Mouse (Mus musculus) CH12.LX (cell line): ENCODE measurements around the gene Hcls1. TPM values are rescaled to one million over a fixed set of nuclear protein-coding genes. Genes with fewer than 3 reads are reported as not detected.
A peak's percentile ranks its signal among the peaks of the same experiment; 100 is the strongest.

Source experiments
- DNase-seq: peaks from one replicate; pipeline ENCODE4 v3.0.0-alpha.2; 2013; ENCODE audit errors: extremely low read depth
- H3K27ac ChIP-seq: 2 replicates; pipeline ENCODE4 v1.5.1; 2012; ENCODE audit warnings: low read depth, mild to moderate bottlenecking, control low read depth, moderate library complexity; ENCODE audit not compliant: insufficient read depth
- H3K27me3 ChIP-seq: replicated peaks from 2 replicates; pipeline ENCODE3; 2012; ENCODE audit warnings: inconsistent platforms
- H3K36me3 ChIP-seq, 2 experiments: replicated peaks in 1 of 2; 2 replicates each; pipeline versions ENCODE3 to v1.6.1; 2012; ENCODE audit warnings: inconsistent platforms in 1 of 2, low read length in 1 of 2, mild to moderate bottlenecking in 1 of 2, mixed read lengths in 1 of 2, moderate library complexity in 1 of 2; ENCODE audit not compliant: control insufficient read depth in 1 of 2, insufficient read depth in 1 of 2
- H3K4me1 ChIP-seq, 2 experiments: 2 replicates each; pipeline ENCODE4 v1.6.1; 2012; ENCODE audit warnings: inconsistent platforms in 1 of 2, moderate library complexity in 1 of 2; ENCODE audit not compliant: insufficient read depth in 2 of 2, control insufficient read depth in 1 of 2
- H3K4me2 ChIP-seq: 2 replicates; pipeline ENCODE4 v1.6.1; 2012; ENCODE audit warnings: low read depth, mild to moderate bottlenecking, control low read depth; ENCODE audit not compliant: poor library complexity, insufficient read depth, severe bottlenecking
- H3K4me3 ChIP-seq, 3 experiments: fragments of 150-350 bp in 1 of 3; sonication (generic) in 1 of 3; replicated peaks in 1 of 3; 2 replicates each; pipeline versions ENCODE3 to v1.5.1; 2011 to 2012; ENCODE audit warnings: low read depth in 2 of 3, low read length in 2 of 3, mild to moderate bottlenecking in 2 of 3, moderate library complexity in 2 of 3, control low read depth in 1 of 3, improper control_type of control experiment in 1 of 3, inconsistent platforms in 1 of 3, mixed read lengths in 1 of 3; ENCODE audit not compliant: poor library complexity in 1 of 3
- H3K79me2 ChIP-seq: replicated peaks from 2 replicates; pipeline ENCODE4 v1.6.1; 2012; ENCODE audit warnings: mild to moderate bottlenecking, moderate library complexity; ENCODE audit not compliant: control insufficient read depth, poor library complexity, insufficient read depth, severe bottlenecking; ENCODE audit errors: extremely low read depth
- H3K9ac ChIP-seq: 2 replicates; pipeline ENCODE4 v1.6.1; 2012; ENCODE audit warnings: low read depth, mild to moderate bottlenecking, control low read depth, moderate library complexity; ENCODE audit not compliant: insufficient read depth
- H3K9me3 ChIP-seq: replicated peaks from 2 replicates; pipeline ENCODE3; 2012; ENCODE audit warnings: low read length, inconsistent platforms, mixed read lengths
- CHD1 ChIP-seq: IDR thresholded peaks from 2 replicates; pipeline ENCODE4 v1.6.1; 2012; ENCODE audit warnings: low read depth, low read length, improper control_type of control experiment, inconsistent platforms
- E2F4 ChIP-seq: IDR thresholded peaks from 2 replicates; pipeline ENCODE4 v1.6.1; 2011; ENCODE audit warnings: low read depth, low read length, improper control_type of control experiment; ENCODE audit not compliant: insufficient replicate concordance
- IRF4 ChIP-seq: IDR thresholded peaks from 2 replicates; pipeline ENCODE4 v1.6.1; 2014; ENCODE audit warnings: low read depth, mild to moderate bottlenecking, inconsistent platforms, low read length, improper control_type of control experiment
- JUN ChIP-seq: IDR thresholded peaks from 2 replicates; pipeline ENCODE4 v1.6.1; 2011; ENCODE audit warnings: low read depth, mild to moderate bottlenecking, low read length, improper control_type of control experiment, moderate library complexity; ENCODE audit not compliant: insufficient read depth
- JUND ChIP-seq: conservative IDR thresholded peaks from 2 replicates; pipeline ENCODE4 v1.6.1; 2011; ENCODE audit warnings: low read depth, low read length, improper control_type of control experiment
- MAX ChIP-seq: IDR thresholded peaks from 2 replicates; pipeline ENCODE4 v1.6.1; 2011; ENCODE audit warnings: low read length, improper control_type of control experiment
- MEF2A ChIP-seq: IDR thresholded peaks from 2 replicates; pipeline ENCODE4 v1.6.1; 2014; ENCODE audit warnings: low read depth, mild to moderate bottlenecking, inconsistent platforms, low read length, improper control_type of control experiment, borderline replicate concordance
- MYC ChIP-seq: IDR thresholded peaks from 2 replicates; pipeline ENCODE4 v1.6.1; 2011; ENCODE audit warnings: low read depth, mild to moderate bottlenecking, improper control_type of control experiment, low read length
- NRF1 ChIP-seq: IDR thresholded peaks from 2 replicates; pipeline ENCODE4 v1.6.1; 2014; ENCODE audit warnings: low read depth, mild to moderate bottlenecking, inconsistent platforms, low read length, improper control_type of control experiment, moderate library complexity
- PAX5 ChIP-seq: IDR thresholded peaks from 2 replicates; pipeline ENCODE4 v1.6.1; 2012; ENCODE audit warnings: low read length, inconsistent platforms, mixed read lengths
- POLR2A ChIP-seq: IDR thresholded peaks from 2 replicates; pipeline ENCODE4 v1.6.1; 2011; ENCODE audit warnings: low read depth, mild to moderate bottlenecking, improper control_type of control experiment, low read length
- POLR2AphosphoS2 ChIP-seq: IDR thresholded peaks from 2 replicates; pipeline ENCODE4 v1.6.1; 2011; ENCODE audit warnings: low read depth, low read length, improper control_type of control experiment
- SIN3A ChIP-seq: IDR thresholded peaks from 2 replicates; pipeline ENCODE4 v1.6.1; 2012; ENCODE audit warnings: low read length, improper control_type of control experiment, inconsistent platforms
- SMC3 ChIP-seq: IDR thresholded peaks from 2 replicates; pipeline ENCODE4 v1.6.1; 2011; ENCODE audit warnings: low read depth, low read length, improper control_type of control experiment
- TBP ChIP-seq: conservative IDR thresholded peaks from 2 replicates; pipeline ENCODE4 v1.6.1; 2011; ENCODE audit warnings: low read depth, low read length, improper control_type of control experiment
- UBTF ChIP-seq: IDR thresholded peaks from 2 replicates; pipeline ENCODE4 v1.6.1; 2012; ENCODE audit warnings: low read depth, mild to moderate bottlenecking, inconsistent platforms, low read length, improper control_type of control experiment, moderate library complexity
- USF1 ChIP-seq: IDR thresholded peaks from 2 replicates; pipeline ENCODE4 v1.6.1; 2014; ENCODE audit warnings: low read depth, mild to moderate bottlenecking, inconsistent platforms, low read length, improper control_type of control experiment
- ZKSCAN1 ChIP-seq: IDR thresholded peaks from 2 replicates; pipeline ENCODE4 v1.6.1; 2012; ENCODE audit warnings: low read depth, inconsistent platforms, low read length, improper control_type of control experiment, borderline replicate concordance
- ZNF384 ChIP-seq: IDR thresholded peaks from 2 replicates; pipeline ENCODE4 v1.6.1; 2012; ENCODE audit warnings: low read depth, low read length, improper control_type of control experiment, inconsistent platforms
- dilution Hi-C: fragments of 300-500 bp; cut with MboI; formaldehyde crosslinking; loops from 2 replicates; pipeline ENCODE4 v1.14.3; 2020; ENCODE audit warnings: low sequenced_read_pairs; ENCODE audit not compliant: extremely low pct_unique_long_range_greater_than_20kb, extremely low pct_ligation_motif_present
- in situ Hi-C: fragments of 300-500 bp; cut with MboI; formaldehyde crosslinking; loops from 3 replicates; pipeline ENCODE4 v1.14.3; 2019; ENCODE audit warnings: low sequenced_read_pairs, low pct_ligation_motif_present, low pct_unique_long_range_greater_than_20kb, mixed read lengths
- polyA plus RNA-seq: library from polyadenylated mRNA; unstranded; fragments of >175 nt; gene quantifications from 2 replicates; pipeline ENCODE4 v1.2.1, GENCODE M21; 2012; ENCODE audit warnings: low read depth; ENCODE audit not compliant: insufficient read length
- total RNA-seq, 2 experiments: library from RNA; depleted of rRNA; stranded (reverse); fragments of 300-350 nt in 1 of 2; fragments of >200 nt in 1 of 2; gene quantifications; 2 replicates each; pipeline ENCODE4 v1.2.3; 2012 to 2014

Hcls1 gene
- total and polyA plus RNA-seq, 3 experiments: 222 to 537 (median 302) TPM

- TF ChIP-seq POLR2A (peak; percentile 61), SIN3A (peak; percentile 97), POLR2AphosphoS2 (0 out of 2 replicates have a peak, but pooled peaks have one; percentile 44), SMC3 (peak; percentile 6; the same call in 1 of the 2 replicates), CHD1 (peak; percentile 84; the same call in 1 of the 2 replicates), E2F4 (no peak), MEF2A (peak; percentile 95), ZKSCAN1 (no peak)
These were observed 6.4 kb downstream of the Hcls1 start (continued) for GRCm38 (mm10) chr16:36941137-36941727.

GRCm38 (mm10) chr16:36941895-36942294 is 7.1 kb downstream of the Hcls1 start:
- dilution Hi-C loops: no loop called here
- no peak for DNase-seq
- H3K79me2 ChIP-seq: peaks cover 49% of the 10 kb centered on the region
- no peaks in the 10 kb centered on the region for H3K27me3 ChIP-seq
- H3K27ac ChIP-seq: peak overlapping the region; percentile 78
- H3K36me3 ChIP-seq: peaks cover 47 to 79% of the 10 kb centered on the region in 2 experiments
- peak overlapping the region; percentile 100 for H3K4me2 ChIP-seq
- peak overlapping the region; percentile 10; the same call in 1 of the 2 replicates for H3K9ac ChIP-seq
- in situ Hi-C loops: no loop called here
- TF ChIP-seq PAX5 (no peak), SIN3A (no peak), MEF2A (peak; percentile 38; the same call in 1 of the 2 replicates), UBTF (no peak), JUND (peak; percentile 65), ZNF384 (no peak), USF1 (no peak), MAX (no peak), TBP (no peak), JUN (peak; percentile 56), IRF4 (no peak), SMC3 (no peak)
- peaks cover 23 to 78% of the 10 kb centered on the region in 2 experiments for H3K4me1 ChIP-seq
- peak overlapping the region in 2 of 3 experiments; percentile 6 to 28 for H3K4me3 ChIP-seq
- H3K9me3 ChIP-seq: no peaks in the 10 kb centered on the region

GRCm38 (mm10) chr16:36943591-36943990 is 8.8 kb downstream of the Hcls1 start:
- dilution Hi-C loops (no loop called here), in situ Hi-C loops (no loop called here)
- peaks cover 20 to 65% of the 10 kb centered on the region in 2 experiments for H3K4me1 ChIP-seq
- no peak overlapping the region for H3K4me3 ChIP-seq
- no peak for DNase-seq
- H3K9me3 ChIP-seq: no peaks in the 10 kb centered on the region
- H3K9ac ChIP-seq: no peak overlapping the region
- no peak overlapping the region for H3K4me2 ChIP-seq
- H3K27ac ChIP-seq: no peak overlapping the region
- TF ChIP-seq MEF2A (no peak), MYC (no peak), NRF1 (no peak), POLR2AphosphoS2 (no peak)
- peaks cover 50 to 78% of the 10 kb centered on the region in 2 experiments for H3K36me3 ChIP-seq
- H3K27me3 ChIP-seq: no peaks in the 10 kb centered on the region
- H3K79me2 ChIP-seq: peaks cover 37% of the 10 kb centered on the region
